Mouse (Mus musculus) C2C12 (cell line): ENCODE measurements around the gene Gm10142.

Source experiments
- CTCF ChIP-seq: IDR thresholded peaks from one replicate; pipeline ENCODE4 v1.5.1; 2011; ENCODE audit not compliant: control insufficient read depth, insufficient read depth, insufficient read length
- MAX ChIP-seq: IDR thresholded peaks from one replicate; pipeline ENCODE4 v1.6.1; 2011; ENCODE audit warnings: mild to moderate bottlenecking, control low read depth
- MYOD1 ChIP-seq: IDR thresholded peaks from one replicate; pipeline ENCODE4 v1.6.1; 2011; ENCODE audit warnings: low read depth; ENCODE audit not compliant: control insufficient read depth, insufficient read length
- USF1 ChIP-seq: IDR thresholded peaks from one replicate; pipeline ENCODE4 v1.6.1; 2011; ENCODE audit warnings: low read depth, mild to moderate bottlenecking, control low read depth, moderate library complexity

GRCm38 (mm10) chr10:77670710-77671109, 44.9 kb upstream of the Gm10142 start:
- TF ChIP-seq CTCF (no peak), MYOD1 (no peak), USF1 (no peak), MAX (no peak)
